Mouse (Mus musculus): ENCODE results near the gene Fbxo31.
A peak's percentile ranks its signal among the peaks of the same experiment; 100 is the strongest.

The Fbxo31 gene

DNA sequence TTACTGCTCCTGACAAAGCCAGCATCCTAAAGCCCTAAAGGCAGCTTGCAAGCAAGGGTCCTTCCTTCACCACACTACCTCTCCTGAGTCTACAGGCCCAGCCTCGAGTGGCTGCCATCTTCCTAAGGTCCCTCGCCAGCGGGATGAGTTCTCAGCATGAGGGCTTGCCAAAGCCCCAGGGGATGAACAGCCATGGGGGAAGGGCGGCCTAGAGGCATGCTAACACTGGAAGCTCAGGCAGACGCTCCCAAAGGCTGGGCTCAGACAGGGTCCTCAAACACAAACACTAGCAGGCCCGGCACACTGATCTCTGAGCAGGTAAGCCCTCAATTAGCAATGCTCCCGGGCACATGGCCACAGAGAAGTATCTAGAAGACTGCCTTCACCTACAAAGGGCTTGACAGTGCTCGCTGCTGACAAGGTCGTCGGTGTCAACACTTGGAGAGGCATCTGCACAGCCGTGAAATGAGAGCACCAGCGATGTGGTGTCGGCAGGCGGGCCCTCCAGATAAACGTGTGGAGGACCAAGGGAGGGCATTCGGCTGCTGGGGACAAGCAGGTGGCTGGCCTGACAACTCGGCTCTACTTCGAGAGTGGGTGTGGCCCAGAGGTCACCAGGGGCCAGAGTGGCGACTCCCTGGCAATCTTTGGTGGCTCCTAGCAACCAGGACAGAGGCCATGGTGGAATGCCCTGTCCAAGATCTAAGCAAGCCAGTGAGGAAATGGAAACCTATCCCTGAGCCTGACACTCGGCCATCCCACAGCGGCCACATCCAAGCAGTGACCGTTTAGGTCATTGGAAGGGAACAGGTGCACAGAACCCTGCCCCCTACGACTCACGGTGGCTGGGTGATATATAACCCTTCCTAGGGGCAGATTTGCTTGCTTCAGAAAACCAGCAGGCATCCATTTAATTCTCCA, 27.3 kb downstream of the Fbxo31 start:
- no peak for DNase-seq (ENCODE audit: low spot score)

DNA sequence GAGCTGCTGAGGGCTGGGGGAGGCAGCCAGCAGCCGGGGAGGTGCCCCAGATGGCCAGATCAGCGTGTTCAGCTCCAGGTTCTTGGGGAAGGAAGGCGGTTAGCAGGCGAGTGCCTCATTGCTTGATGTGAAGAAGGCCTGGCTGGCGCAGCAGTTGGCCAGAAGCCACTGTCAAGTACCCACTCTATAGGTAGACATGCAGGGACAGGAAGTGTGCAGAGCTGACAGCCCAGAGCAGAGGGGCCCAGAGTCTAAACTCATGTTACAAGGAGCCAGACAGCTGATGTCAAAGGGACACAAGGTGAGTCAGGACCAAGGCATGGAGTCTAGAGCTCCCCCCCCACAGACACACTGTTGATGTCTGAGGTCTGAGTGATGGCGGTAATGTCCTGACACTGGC, 28.6 kb downstream of the Fbxo31 start:
- DNase-seq (ENCODE audit: low spot score): no peak

DNA sequence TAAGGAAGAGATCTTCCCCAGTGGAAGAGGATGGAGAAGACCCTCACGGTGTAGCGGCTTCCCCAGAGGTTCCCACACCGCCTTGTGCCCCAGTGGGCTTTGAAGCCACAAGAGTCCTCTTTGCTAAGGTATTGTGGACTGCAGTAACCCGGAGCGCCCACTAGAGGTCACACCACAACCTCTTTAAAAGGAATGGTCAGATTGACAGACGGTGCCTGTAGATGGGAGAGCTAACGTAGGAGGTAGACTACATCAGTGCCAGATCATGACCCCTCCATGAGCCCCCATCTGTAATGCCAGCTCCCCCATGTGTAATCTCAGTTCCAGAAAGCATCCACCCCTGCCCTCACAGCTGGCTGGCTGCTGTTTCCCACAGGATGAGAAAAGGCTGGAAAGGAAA, 31.5 kb downstream of the Fbxo31 start:
- DNase-seq (ENCODE audit: low spot score): peak; percentile 68

DNA sequence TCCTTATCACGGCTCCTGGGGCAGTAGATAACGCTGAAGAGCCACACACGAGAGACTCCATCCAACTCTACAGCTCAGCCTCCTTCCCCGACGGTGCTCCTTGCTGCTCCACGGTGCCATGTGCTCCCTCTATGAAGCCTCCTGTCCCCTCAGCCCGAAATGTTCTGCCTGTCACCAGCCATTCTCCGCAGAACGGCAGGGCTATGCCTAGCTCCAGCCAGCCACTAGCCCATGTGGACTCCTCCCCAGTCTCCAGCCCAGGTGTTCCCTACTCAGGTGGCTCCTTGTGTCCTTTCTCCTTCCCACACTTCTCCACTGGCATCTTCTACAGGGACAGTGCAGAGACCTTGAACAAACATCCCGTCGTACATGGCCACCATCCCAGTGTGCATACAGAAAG, 33.7 kb downstream of the Fbxo31 start:
- DNase-seq (ENCODE audit: low spot score): no peak

DNA sequence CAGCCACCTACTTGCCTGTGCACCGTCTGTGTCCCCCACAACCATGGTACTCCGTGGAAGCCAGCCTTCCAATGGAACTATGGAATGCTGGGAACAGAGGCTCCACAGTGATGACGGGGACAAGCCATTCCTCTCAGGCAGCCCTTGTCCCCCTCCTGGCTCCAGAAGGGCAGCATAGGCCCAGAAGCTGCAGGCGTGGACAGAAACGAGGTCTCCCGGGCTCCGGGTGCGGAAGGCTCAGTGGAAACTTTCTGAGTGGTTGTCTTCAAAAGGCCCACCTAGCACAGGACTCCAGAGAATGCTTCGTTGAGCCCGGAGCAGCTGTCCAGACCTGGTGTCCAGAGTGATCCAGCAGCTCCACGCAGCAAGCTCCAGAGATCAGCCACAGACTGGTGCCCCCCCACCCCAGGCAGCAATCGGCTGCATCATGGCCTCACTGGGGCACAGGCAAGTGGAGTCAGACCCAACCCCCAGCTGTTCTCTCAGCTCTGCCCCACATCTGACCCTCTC, 34.3 kb downstream of the Fbxo31 start, which contains the start of gene 1700018B08Rik:
1700018B08Rik (minus strand) TSS at position 45 of the 510 bp plus-strand sequence.
- DNase-seq (ENCODE audit: low spot score): no peak

DNA sequence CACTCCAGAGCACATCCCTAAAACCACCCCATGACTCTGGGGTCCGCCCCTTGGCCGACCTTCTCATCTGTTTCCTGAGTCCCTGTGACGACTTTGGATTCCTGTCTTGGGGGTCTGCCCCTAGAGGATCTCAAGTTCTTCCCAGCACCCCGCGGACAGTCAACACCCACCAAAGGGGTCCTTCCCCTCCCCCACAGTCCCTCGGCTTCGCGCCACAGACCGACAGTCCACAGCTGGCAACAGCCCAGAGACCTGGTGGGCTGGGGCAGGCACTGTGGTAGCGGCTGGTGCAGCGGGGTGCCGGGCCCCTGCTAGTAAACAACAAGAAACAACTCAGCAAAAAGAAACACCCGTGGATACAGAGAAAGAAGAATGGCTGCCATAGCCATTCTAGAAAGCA, 35.7 kb downstream of the Fbxo31 start:
- no peak for DNase-seq (ENCODE audit: low spot score)

DNA sequence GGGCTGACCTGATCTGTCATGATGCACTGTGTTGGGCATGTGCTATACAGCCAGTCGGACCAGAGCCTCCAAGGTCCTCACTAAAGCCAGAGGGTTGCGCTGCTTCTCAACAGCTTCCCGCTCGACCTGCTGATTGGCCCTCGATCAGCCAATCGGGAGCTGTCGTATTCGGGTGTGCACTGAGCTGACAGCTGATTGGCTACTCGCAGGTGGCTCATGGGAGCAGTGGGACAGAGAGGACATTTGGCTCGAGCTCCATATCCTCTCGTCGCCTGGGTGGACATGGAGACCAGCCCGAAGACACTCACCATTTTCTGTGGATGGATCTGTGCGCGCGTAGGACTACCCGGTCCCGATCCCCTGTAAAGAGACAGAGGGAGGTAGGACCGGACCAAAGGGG, 36.7 kb downstream of the Fbxo31 start:
- no peak for DNase-seq (ENCODE audit: low spot score)

DNA sequence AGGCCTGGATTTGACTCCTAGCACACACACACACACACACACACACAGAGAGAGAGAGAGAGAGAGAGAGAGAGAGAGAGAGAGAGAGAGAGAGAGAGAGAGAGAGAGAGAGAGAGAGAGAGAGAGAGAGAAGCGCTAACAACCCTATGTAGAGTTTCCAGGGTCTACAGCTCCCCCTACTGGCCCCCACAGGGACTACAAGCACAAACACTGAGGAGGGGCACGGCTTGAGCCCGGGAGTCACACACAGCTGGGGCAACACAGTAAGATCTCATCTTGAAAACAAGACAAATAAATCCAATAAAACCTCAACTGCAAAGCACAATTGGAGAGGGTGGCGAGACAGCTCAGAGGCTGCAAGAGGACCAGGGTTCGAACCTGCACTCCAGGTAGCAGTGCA, 46.2 kb downstream of the Fbxo31 start:
- no peak for DNase-seq (ENCODE audit: low spot score)

DNA sequence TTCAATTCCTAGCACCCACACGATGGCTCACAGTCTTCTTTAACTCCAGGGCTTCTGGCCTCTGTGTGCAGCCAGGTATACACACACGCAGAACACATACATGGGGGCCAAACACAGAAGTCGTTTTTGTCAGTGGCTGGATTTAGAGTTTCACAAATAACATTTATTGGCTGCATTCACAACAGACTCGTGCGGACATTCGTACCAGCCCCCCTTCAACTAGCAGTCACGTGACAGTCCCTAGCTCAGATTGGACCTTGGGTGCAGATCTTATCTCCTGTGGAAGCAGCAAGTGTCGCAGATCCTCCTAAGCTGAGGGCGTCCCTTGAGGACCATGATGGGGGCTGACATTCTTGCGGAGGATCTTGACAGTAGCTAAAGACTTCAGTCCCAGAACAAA, 48.0 kb downstream of the Fbxo31 start:
- DNase-seq (ENCODE audit: low spot score): no peak

DNA sequence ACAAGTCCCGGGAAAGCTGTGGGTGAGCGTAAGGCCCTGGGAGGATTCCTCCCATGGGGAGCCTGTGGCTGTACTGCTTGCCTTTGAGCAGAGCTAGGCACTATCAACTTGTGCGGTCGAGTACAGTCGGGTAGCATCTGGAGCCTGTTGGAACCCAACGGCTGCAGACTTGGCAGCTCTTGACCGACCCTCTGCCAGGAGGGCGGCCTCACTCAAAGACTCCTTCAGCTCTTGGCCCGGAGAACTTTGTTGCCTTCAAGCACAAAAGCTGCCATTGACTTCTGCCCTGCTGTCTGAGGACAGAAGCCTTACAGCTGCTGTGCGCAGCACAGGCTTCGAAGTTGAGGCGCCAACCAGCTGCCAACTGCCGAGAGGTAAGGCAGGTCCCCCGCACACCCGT, 49.8 kb downstream of the Fbxo31 start:
- no peak for DNase-seq (ENCODE audit: low spot score)

DNA sequence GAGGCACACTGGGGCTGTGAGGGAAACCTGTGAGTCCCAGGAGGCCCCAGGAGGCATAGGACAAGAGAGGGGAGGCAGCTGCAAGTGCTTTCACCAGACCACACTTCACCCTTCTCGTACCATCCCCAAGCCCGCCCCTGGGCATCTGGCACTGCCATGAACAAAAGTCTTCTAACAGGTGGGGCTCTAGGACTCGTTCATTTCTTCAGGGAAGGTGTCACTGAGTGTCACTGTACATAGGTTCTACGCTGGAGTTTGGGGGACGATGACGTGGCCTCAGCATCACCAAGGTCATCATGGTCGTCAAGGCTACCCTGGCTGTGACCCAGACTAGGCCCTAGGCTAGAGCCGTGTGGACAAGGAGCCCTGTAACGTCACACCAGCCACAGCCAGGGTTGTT, 50.9 kb downstream of the Fbxo31 start:
- no peak for DNase-seq (ENCODE audit: low spot score)

DNA sequence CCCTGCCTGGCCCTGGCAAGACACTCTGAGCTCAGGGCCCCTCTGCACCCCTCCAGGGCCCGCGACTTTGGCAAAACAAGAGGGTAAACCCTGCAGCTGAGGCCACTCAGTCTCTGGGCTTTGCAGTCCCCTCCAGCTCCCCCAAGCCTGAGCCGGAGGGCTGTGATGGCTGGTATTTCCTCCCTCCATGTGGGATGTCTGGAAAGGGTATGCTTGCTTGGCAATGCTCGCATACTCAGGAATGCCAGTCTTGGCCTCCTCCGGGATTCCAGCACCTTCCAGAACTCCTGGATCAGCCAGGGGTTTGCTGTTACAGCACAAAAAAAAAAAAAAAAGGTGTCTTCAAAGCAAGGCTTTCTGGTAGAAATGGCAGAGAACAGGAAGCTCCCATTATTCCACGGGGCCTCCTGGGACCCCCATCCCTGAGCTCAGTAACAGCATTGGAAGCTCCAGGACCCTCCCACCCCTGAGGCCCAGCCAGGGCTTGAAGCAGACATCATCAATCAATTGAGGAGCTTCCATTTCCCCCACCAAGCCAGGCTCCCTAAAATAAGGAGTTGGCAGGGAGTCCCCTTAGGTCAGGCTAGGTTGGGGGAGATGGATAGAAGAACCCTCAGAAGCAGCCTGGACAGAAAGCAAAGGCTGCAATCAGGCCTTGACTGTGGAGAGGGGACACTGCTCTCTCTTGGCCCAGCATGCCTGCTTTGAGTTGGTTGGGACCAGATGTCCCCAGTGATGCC, 51.6 kb downstream of the Fbxo31 start:
- no peak for DNase-seq (ENCODE audit: low spot score)

DNA sequence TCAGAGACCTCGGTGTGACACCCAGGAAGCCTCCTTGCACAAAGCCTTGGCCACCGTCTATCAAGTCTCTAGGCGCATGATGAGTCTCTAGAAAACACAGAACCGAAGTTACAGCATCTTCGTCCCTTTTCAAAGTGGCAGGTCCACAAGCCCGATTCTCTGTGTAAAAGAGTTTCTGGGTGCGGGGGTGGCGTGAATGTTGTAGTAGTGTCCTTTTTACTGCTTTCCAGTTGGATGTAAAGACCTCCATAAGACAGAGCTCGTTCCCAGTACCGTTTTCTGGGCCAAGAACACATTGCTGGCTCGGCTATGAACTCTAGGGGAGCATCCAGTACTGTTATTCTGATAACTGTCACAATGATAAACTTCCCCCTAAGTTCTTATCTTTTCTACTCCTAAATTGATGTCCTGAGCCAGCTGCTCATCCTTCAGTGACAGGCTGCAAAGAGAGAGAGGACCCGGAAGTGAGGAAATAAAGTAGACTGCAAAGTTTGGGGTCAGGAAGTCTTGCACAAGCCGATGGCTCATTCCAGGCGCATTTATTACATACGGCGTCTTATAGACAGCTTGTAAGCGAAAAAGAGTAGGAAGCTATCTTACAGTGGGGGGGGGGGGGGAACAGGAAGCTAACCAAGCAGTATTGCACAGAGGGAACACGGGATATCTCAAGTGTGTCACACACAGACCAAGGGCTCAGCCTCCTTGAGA, 53.3 kb downstream of the Fbxo31 start:
- no peak for DNase-seq (ENCODE audit: low spot score)

DNA sequence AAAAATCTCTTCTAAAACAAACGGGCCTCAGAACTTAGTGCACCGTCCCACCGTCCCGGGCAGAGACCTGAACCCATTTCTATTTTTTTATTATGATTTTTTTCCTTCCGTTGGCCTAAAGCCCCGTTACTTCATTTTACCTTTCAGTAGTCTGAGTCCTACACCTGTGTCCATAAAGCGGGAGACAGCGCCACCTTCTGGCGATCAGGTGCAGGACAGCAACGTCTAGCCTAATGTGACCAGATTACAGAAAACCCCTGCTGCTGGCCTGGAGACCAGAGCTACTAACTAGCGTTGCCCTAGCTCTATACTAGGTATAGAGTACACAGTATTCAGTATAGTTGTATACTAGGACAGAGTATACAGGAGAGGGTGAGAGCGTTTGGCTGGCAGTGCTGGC, 65.2 kb downstream of the Fbxo31 start:
- peak; percentile 78 for DNase-seq (ENCODE audit: low spot score)

DNA sequence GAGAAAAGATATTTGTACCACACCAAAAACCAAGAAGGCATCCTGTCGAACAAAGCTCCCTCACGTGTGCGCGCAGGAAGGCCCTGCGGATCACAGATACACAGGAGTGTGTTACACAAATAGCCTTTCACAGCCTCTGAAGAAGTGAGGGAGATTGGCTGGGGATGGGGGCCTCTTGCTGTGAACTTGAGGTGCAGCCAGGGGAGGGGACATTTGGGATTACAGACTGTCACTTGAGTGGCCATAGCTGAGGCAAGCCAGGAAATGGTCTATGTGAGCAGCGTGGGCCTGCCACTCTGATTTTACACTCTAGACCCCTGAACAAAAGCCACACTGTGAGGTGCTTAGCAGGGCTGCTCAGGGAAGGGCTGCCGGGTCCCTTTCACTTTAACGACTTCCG, 66.9 kb downstream of the Fbxo31 start:
- no peak for DNase-seq (ENCODE audit: low spot score)

Measured in layer of hippocampus, adult 9-10 months (tissue).